Mouse (Mus musculus): ENCODE measurements around the gene Atxn3. TPM values are rescaled to one million over a fixed set of nuclear protein-coding genes. Genes with fewer than 3 reads are reported as not detected.

Gene Atxn3
- 1 to 10 TPM; 3.6 to 5.1 TPM for total RNA-seq (2021)
- long read RNA-seq, experiment 1, full-length matches to known transcripts, result 3 of 3 reads
- long read RNA-seq, experiment 1, partial matches to known transcripts, result 0 of 3 reads
- long read RNA-seq, experiment 1, other reads (novel, unspliced or antisense), result 0 of 3 reads
- long read RNA-seq, experiment 2, full-length matches to known transcripts, result 4 of 6 reads
- long read RNA-seq, experiment 2, partial matches to known transcripts, result 1 of 6 reads
- long read RNA-seq, experiment 2, other reads (novel, unspliced or antisense), result 1 of 6 reads

DNA sequence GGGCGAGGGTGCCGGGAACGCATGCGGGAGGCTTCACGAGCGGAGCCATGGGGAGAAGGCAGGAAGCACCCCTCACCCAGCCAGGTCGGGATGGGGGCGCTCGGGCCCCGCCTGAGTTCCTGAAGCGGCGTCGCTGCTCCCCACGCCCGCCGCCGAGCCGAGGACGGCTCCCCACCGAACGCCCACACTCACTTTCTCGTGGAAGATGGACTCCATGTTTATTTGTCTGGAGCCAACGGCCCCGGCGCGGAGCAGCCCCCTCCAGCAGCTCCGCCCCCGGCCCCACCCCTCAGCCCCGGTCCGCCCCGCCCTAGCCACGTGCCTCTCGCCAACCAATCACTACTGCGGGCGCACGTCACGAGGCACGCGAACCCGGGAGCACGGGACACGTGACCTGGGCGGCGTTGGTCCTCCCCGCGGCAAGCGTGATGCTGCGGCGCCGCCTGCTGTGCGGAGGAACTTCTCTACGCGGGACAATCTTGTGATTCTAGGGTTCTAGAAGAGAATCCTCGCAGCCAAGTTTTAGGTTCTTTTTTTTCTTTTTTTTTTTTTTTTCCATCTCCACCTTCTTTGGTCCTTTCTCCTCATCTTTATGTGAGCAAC, at the start of gene Atxn3:
Gene Atxn3, minus strand, starts transcription at position 305 of the 603 bp plus-strand sequence.
- DNase-seq, result peak; percentile 99
- intact Hi-C loops (cut with DNase I; ENCODE audit: low total_unique reads), result no loop called here

DNA sequence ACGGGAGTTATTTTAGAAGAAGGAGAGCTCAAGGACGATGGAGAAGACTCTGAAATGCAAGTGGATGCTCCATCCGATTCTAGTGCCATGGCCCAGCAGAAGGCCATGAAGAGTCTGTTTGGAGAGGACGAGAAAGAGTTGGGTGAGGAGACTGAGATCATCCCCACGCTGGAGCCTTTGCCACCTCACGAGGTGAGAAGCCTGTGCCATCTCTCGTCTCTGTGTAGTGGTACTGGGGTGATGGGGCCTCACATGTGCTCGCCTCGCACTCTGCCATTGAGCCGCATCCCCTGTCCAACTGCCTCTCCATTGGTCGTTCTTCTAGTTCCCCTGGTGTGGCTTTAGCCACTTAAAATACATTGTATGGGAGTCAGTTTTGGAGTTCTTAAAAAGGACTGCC, 42.7 kb upstream of the Atxn3 start:
- intact Hi-C loops (cut with DNase I; ENCODE audit: low total_unique reads), result no loop called here

DNA sequence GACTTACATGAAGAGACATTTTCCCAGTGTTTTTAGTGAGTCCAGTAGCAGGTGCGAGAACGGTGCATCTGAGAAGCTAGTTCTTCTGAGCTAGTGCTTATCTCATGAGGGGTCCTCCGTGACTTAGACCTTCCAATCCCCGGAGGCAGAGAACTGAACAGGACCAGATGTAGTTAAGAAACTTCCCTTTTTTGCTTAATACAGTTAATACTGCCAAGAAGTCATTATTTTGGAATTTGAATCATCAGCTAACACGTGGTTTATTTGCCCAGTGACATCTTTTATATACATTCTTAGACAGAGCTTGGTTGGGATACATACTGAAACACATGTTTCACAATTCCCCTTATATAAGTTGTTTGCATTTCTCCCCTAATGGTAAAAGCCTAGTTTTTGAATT, 40.9 kb upstream of the Atxn3 start:
- intact Hi-C loops (cut with DNase I; ENCODE audit: low total_unique reads), result loop anchor here (5.0 kb wide), 1 partner anchor 388 kb away; no protein-coding TSS in a partner anchor
- no peak for DNase-seq

More for the DNA sequence above, 42.7 kb upstream of the Atxn3 start:
- DNase-seq, result no peak

- intact Hi-C loops (cut with DNase I; ENCODE audit: low total_unique reads), result loop anchor here (5.0 kb wide), 1 partner anchor 392 kb away; no protein-coding TSS in a partner anchor
These were observed 36.8 kb upstream of the Atxn3 start for GRCm38 (mm10) chr12:101994576-101995467.

DNA sequence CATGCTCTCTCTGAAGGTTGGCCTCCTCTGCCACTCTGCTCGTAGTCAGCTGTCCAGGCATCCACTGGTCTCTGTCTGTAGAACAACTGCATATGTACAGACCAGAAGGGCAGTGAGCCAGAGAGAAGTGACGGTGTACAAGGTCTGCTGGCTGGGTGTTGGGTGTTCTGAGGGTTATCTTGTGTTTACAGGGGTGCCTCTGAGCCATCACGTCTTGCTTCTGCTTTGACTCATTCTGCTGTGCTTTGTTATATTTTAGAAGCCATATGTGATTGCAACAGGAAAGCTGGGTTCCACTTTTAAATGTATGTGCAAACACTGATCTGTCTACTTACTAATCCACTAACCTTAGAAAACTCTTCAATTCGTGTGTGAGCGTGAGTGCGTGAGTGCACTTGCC, 29.6 kb upstream of the Atxn3 start:
- no peak for DNase-seq
- intact Hi-C loops (cut with DNase I; ENCODE audit: low total_unique reads), result loop anchor here (10.0 kb wide), 1 partner anchor 487 kb away; no protein-coding TSS in a partner anchor

More at GRCm38 (mm10) chr12:101994576-101995467, 36.8 kb upstream of the Atxn3 start:
- no peak for DNase-seq

GRCm38 (mm10) chr12:101985110-101985509, 27.1 kb upstream of the Atxn3 start:
- DNase-seq, result no peak
- intact Hi-C loops (cut with DNase I; ENCODE audit: low total_unique reads), result loop anchor here (10.0 kb wide), 1 partner anchor 490 kb away; no protein-coding TSS in a partner anchor

GRCm38 (mm10) chr12:101982977-101983376, 24.9 kb upstream of the Atxn3 start:
- intact Hi-C loops (cut with DNase I; ENCODE audit: low total_unique reads), result loop anchor here (5.0 to 10.0 kb wide), 2 partner anchors 404 to 492 kb away; no protein-coding TSS in a partner anchor
- no peak for DNase-seq

- no peak for DNase-seq
- intact Hi-C loops (cut with DNase I; ENCODE audit: low total_unique reads), result loop anchor here (5.0 to 10.0 kb wide), 2 partner anchors 406 to 493 kb away; no protein-coding TSS in a partner anchor
These were observed 23.5 kb upstream of the Atxn3 start for GRCm38 (mm10) chr12:101981559-101981958.

DNA sequence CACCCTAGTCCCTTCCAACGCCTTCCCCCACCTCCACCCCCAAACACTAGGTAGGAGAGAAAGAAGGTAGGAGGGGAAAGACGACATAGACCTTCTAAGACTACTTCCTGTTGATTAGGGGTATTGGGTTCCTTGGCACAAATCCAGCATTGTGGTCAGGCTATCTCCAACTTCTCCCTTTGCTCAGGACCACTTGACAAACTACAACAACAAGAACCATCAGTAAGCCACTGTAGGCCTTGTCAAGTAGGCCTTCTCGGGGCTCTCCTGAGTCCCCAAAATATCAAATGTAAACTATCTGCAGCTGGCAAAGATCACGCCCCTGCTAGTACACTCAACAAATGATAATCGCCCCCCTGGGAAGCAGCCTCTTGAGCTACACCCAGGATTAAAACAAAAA, 22.2 kb upstream of the Atxn3 start:
- DNase-seq, result no peak
- intact Hi-C loops (cut with DNase I; ENCODE audit: low total_unique reads), result loop anchor here (5.0 to 10.0 kb wide), 2 partner anchors 407 to 495 kb away; no protein-coding TSS in a partner anchor

DNA sequence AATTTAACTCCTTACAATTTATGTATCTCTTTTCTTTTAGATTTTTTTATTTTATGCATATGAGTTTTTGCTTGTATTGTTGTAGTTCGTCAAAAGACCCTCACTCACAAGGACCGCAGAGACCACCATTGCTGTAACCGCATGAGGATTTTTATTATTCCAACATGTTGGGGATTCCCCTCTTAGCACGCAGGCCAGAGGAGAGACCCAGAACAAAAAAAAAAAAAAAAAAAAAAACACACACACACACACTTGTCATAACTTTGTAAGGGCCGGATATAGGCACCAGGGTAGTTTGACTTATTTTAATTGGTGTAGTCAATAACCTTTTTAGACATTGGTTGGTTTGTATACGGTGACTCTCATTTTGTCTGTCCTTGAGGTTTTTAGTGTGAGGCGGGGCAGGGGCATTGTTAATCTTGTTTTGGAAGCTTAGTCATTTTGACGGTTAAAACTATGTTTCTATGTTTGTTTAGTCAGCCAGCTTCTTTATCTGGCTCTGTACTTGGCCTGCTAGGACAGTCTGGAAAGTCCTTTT, 21.2 kb upstream of the Atxn3 start:
- intact Hi-C loops (cut with DNase I; ENCODE audit: low total_unique reads), result no loop called here
- DNase-seq, result no peak

GRCm38 (mm10) chr12:101978588-101978987, 20.5 kb upstream of the Atxn3 start:
- intact Hi-C loops (cut with DNase I; ENCODE audit: low total_unique reads), result no loop called here
- DNase-seq, result no peak

- intact Hi-C loops (cut with DNase I; ENCODE audit: low total_unique reads), result no loop called here
- no peak for DNase-seq
These were observed 20.1 kb upstream of the Atxn3 start for GRCm38 (mm10) chr12:101978162-101978561.

DNA sequence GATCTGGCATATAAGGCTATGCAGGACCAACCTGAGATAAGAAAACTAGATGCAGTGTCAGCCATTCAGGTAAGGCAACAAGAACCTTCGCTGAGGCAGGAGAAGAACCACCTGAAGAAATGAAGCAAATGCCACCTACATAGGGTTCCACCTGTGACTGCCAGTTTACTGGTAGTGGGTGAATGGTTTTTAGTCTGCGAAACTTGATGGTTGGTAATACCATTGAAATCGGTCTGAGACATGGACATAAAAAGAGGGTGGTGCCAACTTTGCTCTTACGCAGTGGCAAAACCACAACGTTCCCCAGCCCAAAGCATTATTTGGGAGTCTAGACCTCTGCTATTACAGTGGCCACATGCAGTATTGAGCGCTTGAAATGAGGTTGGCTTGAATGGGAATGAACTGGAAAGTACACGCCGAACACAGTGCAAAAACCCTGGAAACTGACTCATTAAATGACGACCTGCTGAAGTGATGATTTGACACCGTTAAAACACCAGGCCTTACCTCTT, 19.4 kb upstream of the Atxn3 start:
- intact Hi-C loops (cut with DNase I; ENCODE audit: low total_unique reads), result no loop called here

DNA sequence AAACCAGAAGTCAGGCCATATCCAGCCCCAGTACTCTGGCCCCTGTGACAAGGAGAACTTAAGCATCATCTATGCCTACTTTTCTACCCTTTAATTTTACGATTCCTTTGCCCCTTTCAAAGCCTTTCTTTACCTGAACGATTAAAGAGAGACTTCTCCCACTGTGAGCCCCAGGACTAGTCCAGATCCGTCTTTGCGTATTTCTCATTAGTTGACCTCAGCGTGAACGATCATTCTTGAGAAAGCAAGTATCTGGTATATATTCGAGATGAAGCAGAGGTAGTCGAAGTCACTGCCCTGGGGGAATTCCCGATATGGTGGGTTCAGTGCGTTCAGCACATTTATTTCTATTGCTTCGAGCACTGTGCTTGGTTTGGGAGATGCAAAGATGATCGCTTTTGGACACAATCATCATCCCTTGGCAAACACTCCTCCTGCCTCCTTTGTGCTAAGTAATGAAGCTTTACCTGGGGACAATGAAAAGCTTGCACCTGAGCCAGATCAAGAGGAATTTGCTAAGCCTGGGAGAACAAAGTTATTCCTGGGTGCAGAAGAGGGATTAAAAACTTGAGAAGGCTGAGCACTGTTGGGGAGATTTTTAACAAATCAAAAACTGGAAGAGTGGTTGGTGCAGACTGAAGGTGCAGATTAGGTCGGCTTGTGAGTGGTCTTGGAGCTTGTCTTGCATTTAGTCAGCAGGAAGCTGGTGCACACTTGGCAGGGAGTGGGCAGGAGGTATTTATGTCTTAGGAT, 18.8 kb upstream of the Atxn3 start:
- DNase-seq, result no peak
- intact Hi-C loops (cut with DNase I; ENCODE audit: low total_unique reads), result no loop called here

More for the DNA sequence above, 19.4 kb upstream of the Atxn3 start:
- no peak for DNase-seq

DNA sequence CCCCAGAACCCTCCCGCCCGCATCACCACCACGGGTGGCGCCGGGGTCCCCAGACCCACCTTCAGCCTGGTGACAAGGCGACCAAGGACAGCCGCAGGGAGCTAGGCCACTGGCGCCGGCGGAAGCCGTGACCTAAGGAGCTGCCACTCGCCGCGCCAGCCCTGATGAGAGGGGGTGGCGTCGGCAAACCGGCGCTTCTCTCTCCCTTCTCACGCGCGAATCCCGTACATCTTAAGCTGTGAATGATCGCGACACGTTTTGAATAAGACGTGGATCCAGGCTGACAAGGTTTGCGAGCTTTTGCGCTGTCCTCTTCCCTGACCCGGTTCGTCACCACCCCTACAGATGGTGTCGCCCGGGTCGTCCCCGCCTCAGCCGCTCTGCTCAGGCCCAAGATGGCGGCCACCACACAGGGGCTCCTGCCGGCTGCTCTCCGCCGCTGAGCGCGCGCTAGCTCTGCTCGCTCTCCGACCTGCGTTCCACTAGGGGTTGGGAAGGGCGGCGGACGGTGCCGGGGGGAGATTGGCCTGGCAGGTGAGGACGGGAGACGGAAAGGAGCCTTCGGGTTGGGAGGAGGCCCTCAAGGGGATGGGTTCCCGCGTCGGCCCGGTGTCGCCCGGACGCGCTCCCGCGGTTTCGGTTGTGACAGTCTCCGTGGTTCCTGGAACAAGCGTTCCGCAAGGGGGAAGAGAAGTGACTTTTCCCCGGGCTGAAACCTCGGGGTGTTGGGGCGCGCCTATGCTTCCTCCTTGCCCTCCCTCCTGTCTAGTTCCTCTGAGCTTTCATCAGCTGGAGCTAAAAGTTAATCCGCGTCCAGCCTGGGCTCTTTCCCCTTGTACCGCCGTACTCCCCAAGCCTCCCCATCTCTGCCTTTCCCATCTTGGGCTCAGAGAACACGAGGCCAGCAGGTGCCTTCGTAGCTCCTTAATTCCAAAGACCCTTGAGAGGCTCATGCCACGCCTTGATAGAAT, 17.8 kb upstream of the Atxn3 start, which contains the start of gene Cpsf2:
Gene Cpsf2, plus strand, starts transcription at position 388 of the 971 bp plus-strand sequence.
- peak; percentile 79 for DNase-seq
- intact Hi-C loops (cut with DNase I; ENCODE audit: low total_unique reads), result no loop called here

DNA sequence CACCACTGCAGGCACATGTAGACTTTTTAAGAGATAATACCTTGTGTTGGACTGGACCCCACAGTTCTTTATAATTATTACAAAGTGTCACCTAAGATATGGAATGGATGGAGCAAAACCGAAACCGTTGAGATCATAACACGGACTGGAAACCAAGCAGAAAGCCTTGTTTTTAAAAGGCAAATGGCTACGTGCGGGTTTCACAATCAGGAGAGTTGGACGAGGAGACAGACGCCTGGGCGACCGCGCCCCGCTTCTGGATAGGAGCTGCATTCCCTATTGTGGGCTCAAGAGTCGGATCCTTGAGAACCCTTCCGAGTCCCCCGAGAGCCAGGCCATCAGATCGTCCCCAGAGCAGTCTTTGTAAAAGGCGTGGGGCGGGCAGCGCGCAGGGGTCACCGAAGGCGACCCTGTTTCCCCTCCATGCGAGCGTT, 17.1 kb upstream of the Atxn3 start:
- intact Hi-C loops (cut with DNase I; ENCODE audit: low total_unique reads), result no loop called here
- DNase-seq, result no peak

- DNase-seq, result no peak
- intact Hi-C loops (cut with DNase I; ENCODE audit: low total_unique reads), result no loop called here
These were observed 16.5 kb upstream of the Atxn3 start for GRCm38 (mm10) chr12:101974571-101974970.

Measured in gastrocnemius, postnatal 14 days (tissue).